Mouse (Mus musculus): ENCODE results near the gene Ramp3.

DNA sequence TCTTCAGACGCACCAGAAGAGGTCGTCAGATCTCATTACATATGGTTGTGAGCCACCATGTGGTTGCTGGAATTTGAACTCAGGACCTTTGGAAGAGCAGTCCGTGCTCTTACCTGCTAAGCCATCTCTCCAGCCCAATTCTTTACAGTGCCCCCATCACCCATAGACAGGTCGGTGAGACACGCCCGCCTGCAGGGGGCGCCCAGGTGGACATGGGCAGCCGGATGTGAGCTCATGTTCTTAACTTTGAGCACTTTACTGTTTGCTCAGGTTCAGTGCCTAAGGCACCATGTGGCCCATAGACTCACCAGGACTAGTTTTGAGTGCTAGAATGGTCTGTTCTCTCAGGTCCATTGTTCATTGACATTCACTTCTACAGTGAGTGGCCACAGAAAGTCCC lies 22.2 kb upstream of the Ramp3 start:
- TF ChIP-seq CTCF (IDR thresholded peaks at IDR 0.05; ENCODE audit: control insufficient read depth, insufficient read depth, insufficient read length) (no peak), MAX (IDR thresholded peaks at IDR 0.05) (no peak), USF1 (IDR thresholded peaks at IDR 0.05; ENCODE audit: low read depth) (no peak)

Data from C2C12 (cell line).